Mouse (Mus musculus): Measurements from ENCODE around the gene Wwc2. TPM values are rescaled to one million over a fixed set of nuclear protein-coding genes. Genes with fewer than 3 reads are reported as not detected.
A peak's percentile ranks its signal among the peaks of the same experiment; 100 is the strongest.
"Not testable (repeated sequence)": the region's sequence is repeated elsewhere in the genome, so short reads cannot be mapped to it uniquely, and the experiment has no call there.

Wwc2 gene
- polyA plus RNA-seq, 1 experiment from 2014 or later, result 15.7 TPM

GRCm38 (mm10) chr8:47824182-47824581, 166.5 kb downstream of the Wwc2 start, which contains the start of gene Cldn22:
Cldn22 (plus strand) TSS chr8:47824482.
- H3K27ac ChIP-seq, result no peak within 1 kb of the TSS

GRCm38 (mm10) chr8:47823777-47824176, 166.9 kb downstream of the Wwc2 start:
- Histone ChIP-seq H3K9me3 (replicated peaks) (no peaks in the 10 kb centered on the region), H3K4me3 (no peak overlapping the region), H3K4me2 (replicated peaks) (no peak overlapping the region), H3K9ac (no peak overlapping the region), H3K4me1 (peaks cover 6% of the 10 kb centered on the region; the same call in 1 of the 2 replicates), H3K27ac (no peak overlapping the region), H3K36me3 (no peaks in the 10 kb centered on the region), H3K27me3 (no peaks in the 10 kb centered on the region)
- ATAC-seq (ENCODE audit: low FRiP score), result no peak
- WGBS, result 73% methylated on average over 10 of the region's 10 CpGs

More at GRCm38 (mm10) chr8:47824182-47824581, 166.5 kb downstream of the Wwc2 start, which contains the start of gene Cldn22:
- ATAC-seq (ENCODE audit: low FRiP score), result no peak
- H3K4me1 ChIP-seq, result peaks cover 6% of the 10 kb centered on the region; the same call in 1 of the 2 replicates
- no peak within 1 kb of the TSS for H3K9ac ChIP-seq
- H3K27me3 ChIP-seq, result no peaks in the 10 kb centered on the region
- no peaks in the 10 kb centered on the region for H3K36me3 ChIP-seq
- 66% methylated on average over 13 of the region's 13 CpGs for WGBS
- no peak within 1 kb of the TSS for H3K4me3 ChIP-seq
- no peak within 1 kb of the TSS for H3K4me2 ChIP-seq (replicated peaks)
- H3K9me3 ChIP-seq (replicated peaks), result no peaks in the 10 kb centered on the region

- not testable (repeated sequence) for H3K9ac ChIP-seq; H3K9me3 ChIP-seq (replicated peaks); H3K4me1 ChIP-seq; H3K27ac ChIP-seq; H3K4me3 ChIP-seq; H3K4me2 ChIP-seq (replicated peaks); ATAC-seq (ENCODE audit: low FRiP score); H3K36me3 ChIP-seq; H3K27me3 ChIP-seq
- 86% methylated on average over 7 of the region's 9 CpGs for WGBS
Measured at GRCm38 (mm10) chr8:47822541-47822940, 168.2 kb downstream of the Wwc2 start.

- no peak within 1 kb of the TSS for H3K4me3 ChIP-seq
- no peak within 1 kb of the TSS for H3K4me2 ChIP-seq (replicated peaks)
- no peaks in the 10 kb centered on the region for H3K9me3 ChIP-seq (replicated peaks)
- no peak within 1 kb of the TSS for H3K9ac ChIP-seq
- no peaks in the 10 kb centered on the region for H3K27me3 ChIP-seq
- no peak within 1 kb of the TSS for H3K27ac ChIP-seq
- H3K36me3 ChIP-seq, result no peaks in the 10 kb centered on the region
- H3K4me1 ChIP-seq, result peaks cover 2% of the 10 kb centered on the region; the same call in 1 of the 2 replicates
- 84% methylated on average over 6 of the region's 6 CpGs for WGBS
- ATAC-seq (ENCODE audit: low FRiP score), result no peak
Measured at GRCm38 (mm10) chr8:47821843-47822242, 168.9 kb downstream of the Wwc2 start, which contains the start of gene Cldn24. Cldn24 (plus strand) TSS chr8:47822143.

DNA sequence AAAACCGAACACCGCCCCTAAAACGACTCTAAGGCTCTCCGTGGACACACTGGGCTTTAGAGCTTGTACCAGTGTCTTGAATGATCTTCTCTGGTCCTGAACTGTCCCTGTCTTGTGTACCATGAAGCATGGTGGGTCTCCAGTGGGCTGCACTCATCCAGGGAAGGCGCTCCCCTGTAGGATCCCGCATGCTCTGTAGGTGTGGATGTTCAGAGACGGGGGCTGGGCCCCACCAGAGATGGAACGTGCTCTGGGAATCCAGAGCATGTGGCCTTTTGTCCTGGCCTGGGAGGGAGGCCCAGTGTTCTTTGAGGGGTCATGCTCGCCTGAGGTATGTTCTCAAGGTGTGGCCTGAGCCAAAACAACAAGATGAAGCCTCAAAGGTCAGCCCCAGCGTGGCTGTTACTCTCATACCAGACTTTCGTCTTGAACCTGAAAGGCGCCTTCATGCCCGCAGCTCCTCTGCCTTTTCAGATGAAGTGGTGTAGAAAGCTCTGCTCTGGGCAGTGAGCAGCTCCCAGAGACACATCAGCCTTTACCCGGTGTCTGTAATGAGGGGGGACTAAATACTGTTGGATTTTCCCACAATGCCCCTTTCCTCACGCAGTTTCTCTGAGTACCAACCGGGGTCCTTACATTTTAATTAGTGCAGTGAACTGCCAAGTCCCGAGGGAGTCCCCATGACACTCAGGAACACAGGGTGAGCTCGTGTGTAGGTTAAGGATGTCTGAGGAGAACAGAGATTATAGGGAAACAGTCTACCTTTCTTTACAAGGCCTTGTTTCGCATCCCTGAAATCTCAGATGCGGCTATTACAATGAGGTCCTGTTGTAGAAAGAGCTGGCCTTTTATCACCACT, 169.6 kb downstream of the Wwc2 start:
- H3K27me3 ChIP-seq, result no peaks in the 10 kb centered on the region
- no peak overlapping the region for H3K4me3 ChIP-seq
- ATAC-seq (ENCODE audit: low FRiP score), result no peak
- peaks cover 2% of the 10 kb centered on the region; the same call in 1 of the 2 replicates for H3K4me1 ChIP-seq
- H3K4me2 ChIP-seq (replicated peaks), result no peak overlapping the region
- H3K36me3 ChIP-seq, result no peaks in the 10 kb centered on the region
- H3K27ac ChIP-seq, result no peak overlapping the region
- WGBS, result 84% methylated on average over 20 of the region's 20 CpGs
- H3K9me3 ChIP-seq (replicated peaks), result no peaks in the 10 kb centered on the region
- no peak overlapping the region for H3K9ac ChIP-seq

GRCm38 (mm10) chr8:47819034-47819433, 171.7 kb downstream of the Wwc2 start:
- Histone ChIP-seq H3K9ac (no peak overlapping the region), H3K27me3 (no peaks in the 10 kb centered on the region), H3K9me3 (replicated peaks) (no peaks in the 10 kb centered on the region), H3K4me2 (replicated peaks) (no peak overlapping the region), H3K36me3 (no peaks in the 10 kb centered on the region), H3K27ac (no peak overlapping the region), H3K4me1 (no peaks in the 10 kb centered on the region), H3K4me3 (no peak overlapping the region)
- 91% methylated on average over 8 of the region's 8 CpGs for WGBS
- no peak for ATAC-seq (ENCODE audit: low FRiP score)

DNA sequence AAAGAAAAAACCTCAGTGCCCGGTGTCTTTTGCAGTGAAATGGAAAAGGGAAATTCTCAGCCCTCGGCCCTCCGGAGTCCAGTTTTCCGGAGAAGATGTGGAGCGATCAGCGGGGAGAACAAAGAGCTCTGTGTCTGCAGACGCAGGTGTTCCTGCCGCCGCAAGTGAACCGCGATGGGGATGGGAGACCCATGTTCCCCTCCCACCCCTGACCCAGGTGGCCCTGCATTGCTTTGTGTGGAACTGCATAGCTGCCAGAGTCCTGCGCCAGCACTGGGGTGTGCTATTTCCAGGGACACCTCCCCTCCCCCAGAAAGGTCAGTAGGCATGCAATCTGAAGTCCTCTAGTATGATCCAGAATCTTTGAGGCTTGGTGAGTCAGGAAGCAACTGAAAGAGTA, 179.5 kb downstream of the Wwc2 start:
- Histone ChIP-seq H3K27ac (no peak overlapping the region), H3K4me3 (no peak overlapping the region), H3K9ac (no peak overlapping the region), H3K4me2 (replicated peaks) (no peak overlapping the region), H3K27me3 (no peaks in the 10 kb centered on the region), H3K4me1 (peaks cover 3% of the 10 kb centered on the region; the same call in 1 of the 2 replicates), H3K9me3 (replicated peaks) (no peaks in the 10 kb centered on the region), H3K36me3 (no peaks in the 10 kb centered on the region)
- no peak for ATAC-seq (ENCODE audit: low FRiP score)
- WGBS, result 72% methylated on average over 12 of the region's 12 CpGs

DNA sequence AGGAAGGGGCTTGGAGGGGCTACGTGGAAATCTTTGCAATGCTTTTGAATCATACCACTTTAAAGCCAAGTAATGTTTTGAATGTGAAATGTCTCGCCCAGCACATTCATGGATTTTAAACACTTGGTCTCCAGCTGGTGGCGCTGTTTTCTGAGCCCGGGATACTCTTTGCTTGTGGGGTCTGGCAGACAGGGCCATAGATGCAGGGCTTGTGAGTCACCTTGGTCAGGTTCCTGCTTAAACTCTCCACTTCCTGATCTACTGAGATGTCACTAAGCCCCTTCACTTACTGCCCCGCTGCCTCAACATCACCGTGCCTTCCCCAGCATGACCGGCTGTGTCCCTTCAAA, 180.1 kb downstream of the Wwc2 start:
- Histone ChIP-seq H3K4me2 (replicated peaks) (no peak overlapping the region), H3K4me1 (peaks cover 3% of the 10 kb centered on the region; the same call in 1 of the 2 replicates), H3K4me3 (no peak overlapping the region), H3K27ac (0 out of 2 replicates have a peak overlapping the region, but pooled peaks have one; percentile 13), H3K36me3 (no peaks in the 10 kb centered on the region), H3K9me3 (replicated peaks) (no peaks in the 10 kb centered on the region), H3K9ac (no peak overlapping the region), H3K27me3 (no peaks in the 10 kb centered on the region)
- WGBS, result 72% methylated on average over 7 of the region's 7 CpGs
- ATAC-seq (ENCODE audit: low FRiP score), result no peak

DNA sequence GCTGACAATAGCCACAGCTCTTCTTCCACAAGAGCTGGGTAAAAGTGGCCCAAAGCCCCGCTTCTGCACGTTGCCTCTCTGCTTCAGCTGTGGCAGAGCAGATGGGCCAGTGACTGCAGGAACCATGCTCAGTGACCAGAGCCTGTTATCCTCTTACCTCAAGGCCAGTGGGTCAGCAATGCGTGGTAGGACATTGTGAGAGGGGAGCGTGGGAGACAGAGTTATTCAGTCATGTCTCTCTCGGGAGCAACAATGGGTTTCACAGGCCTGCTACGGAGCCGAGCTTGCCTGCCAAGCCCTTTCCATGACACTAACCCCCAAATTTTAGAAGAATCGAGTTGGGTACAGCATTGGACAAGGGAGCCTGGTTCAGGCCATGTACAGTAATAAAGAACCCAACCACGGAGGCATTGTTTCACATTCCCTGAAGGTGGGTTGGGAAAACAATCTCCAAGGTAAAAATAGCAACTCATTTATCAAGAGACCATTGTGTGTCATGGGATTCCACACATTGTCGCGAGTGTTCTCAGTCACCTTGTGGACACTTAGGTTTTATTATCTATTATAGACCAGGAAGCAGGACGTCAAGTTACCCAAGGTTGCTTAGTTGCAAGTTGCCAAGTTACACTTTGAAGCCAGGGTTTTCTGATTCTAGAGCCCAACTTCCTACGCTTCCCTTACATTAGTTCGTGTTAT, 180.6 kb downstream of the Wwc2 start:
- 85% methylated on average over 14 of the region's 14 CpGs for WGBS
- peaks cover 3% of the 10 kb centered on the region; the same call in 1 of the 2 replicates for H3K4me1 ChIP-seq
- H3K27me3 ChIP-seq, result no peaks in the 10 kb centered on the region
- H3K4me3 ChIP-seq, result no peak overlapping the region
- no peak overlapping the region for H3K9ac ChIP-seq
- ATAC-seq (ENCODE audit: low FRiP score), result no peak
- H3K27ac ChIP-seq, result no peak overlapping the region
- H3K4me2 ChIP-seq (replicated peaks), result no peak overlapping the region
- no peaks in the 10 kb centered on the region for H3K9me3 ChIP-seq (replicated peaks)
- H3K36me3 ChIP-seq, result no peaks in the 10 kb centered on the region

DNA sequence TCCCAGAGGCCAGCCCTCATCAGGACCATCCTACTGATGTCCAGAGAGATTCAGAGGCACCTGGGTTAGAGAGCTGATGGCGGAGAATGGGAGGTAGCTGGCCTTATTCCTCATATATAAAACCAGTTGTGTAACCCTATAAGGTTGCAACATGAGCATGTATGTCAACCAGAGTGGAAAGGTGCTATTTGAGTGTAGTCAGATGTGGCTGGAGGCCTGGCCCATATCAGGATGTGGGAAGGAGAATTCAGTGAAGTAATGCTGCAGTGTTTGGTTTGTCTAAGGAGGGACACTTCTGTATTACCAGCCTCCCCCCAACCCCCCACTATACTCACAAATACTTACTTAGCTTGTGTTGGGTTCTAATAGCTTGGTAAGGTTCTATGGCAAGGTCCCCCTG, 186.5 kb downstream of the Wwc2 start:
- H3K36me3 ChIP-seq, result no peaks in the 10 kb centered on the region
- no peak overlapping the region for H3K9ac ChIP-seq
- H3K4me2 ChIP-seq (replicated peaks), result no peak overlapping the region
- no peaks in the 10 kb centered on the region for H3K27me3 ChIP-seq
- no peak overlapping the region for H3K27ac ChIP-seq
- no peaks in the 10 kb centered on the region for H3K9me3 ChIP-seq (replicated peaks)
- no peak overlapping the region for H3K4me3 ChIP-seq
- ATAC-seq (ENCODE audit: low FRiP score), result no peak
- WGBS, result 93% methylated on average over 1 of the region's 1 CpGs
- peaks cover 3% of the 10 kb centered on the region; the same call in 1 of the 2 replicates for H3K4me1 ChIP-seq

DNA sequence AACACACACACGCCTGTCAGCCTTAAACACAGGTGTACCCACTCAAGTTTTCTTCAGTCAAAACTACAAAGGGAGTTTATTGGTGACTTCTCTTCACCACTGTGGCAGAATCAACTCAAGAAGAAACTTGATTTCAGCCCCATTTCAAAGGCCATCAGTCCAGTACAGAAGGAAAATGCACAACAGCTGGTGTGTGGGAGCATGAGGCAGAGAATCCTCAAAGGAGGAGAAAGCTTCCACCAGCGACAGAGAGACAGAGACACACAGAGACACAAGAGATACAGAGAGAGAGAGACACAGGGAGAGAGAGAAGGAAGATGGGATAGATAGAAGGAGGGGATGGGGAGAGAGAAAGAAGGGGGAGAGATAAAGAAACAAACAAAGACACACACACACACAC, 188.4 kb downstream of the Wwc2 start:
- 89% methylated on average over 2 of the region's 2 CpGs for WGBS
- Histone ChIP-seq H3K4me3 (no peak overlapping the region), H3K9ac (no peak overlapping the region), H3K4me1 (peaks cover 3% of the 10 kb centered on the region; the same call in 1 of the 2 replicates), H3K27ac (no peak overlapping the region), H3K27me3 (no peaks in the 10 kb centered on the region), H3K9me3 (replicated peaks) (no peaks in the 10 kb centered on the region), H3K4me2 (replicated peaks) (no peak overlapping the region), H3K36me3 (no peaks in the 10 kb centered on the region)
- ATAC-seq (ENCODE audit: low FRiP score), result no peak

- H3K9me3 ChIP-seq (replicated peaks), result 0 out of 2 replicates have a peak, but pooled peaks cover 1% of the 10 kb centered on the region
- no peaks in the 10 kb centered on the region for H3K4me1 ChIP-seq
- H3K9ac ChIP-seq, result no peak overlapping the region
- WGBS, result 82% methylated on average over 6 of the region's 6 CpGs
- no peaks in the 10 kb centered on the region for H3K27me3 ChIP-seq
- ATAC-seq (ENCODE audit: low FRiP score), result no peak
- H3K4me3 ChIP-seq, result no peak overlapping the region
- no peak overlapping the region for H3K4me2 ChIP-seq (replicated peaks)
- H3K36me3 ChIP-seq, result no peaks in the 10 kb centered on the region
- no peak overlapping the region for H3K27ac ChIP-seq
Measured at GRCm38 (mm10) chr8:47799438-47799837, 191.3 kb downstream of the Wwc2 start.

All from hindbrain, embryonic 12.5 days (tissue).